ENCODE assay signal across 8 mouse cellular contexts in genomic region chr5:140607001-140607835, GRCm38 (mm10). TPM values are rescaled to one million over a fixed set of nuclear protein-coding genes. Genes with fewer than 3 reads are reported as not detected.
DNase-seq lines count a peak whose midpoint lies in the region; ATAC-seq and TF ChIP-seq lines count a peak whose summit lies in the region.

Gene Lfng, plus strand, starts transcription at chr5:140607320.

- H3K27me3 ChIP-seq in erythroblast, embryonic 14.5 days (ENCODE audit: control insufficient read depth) = peaks cover 91% of the 10 kb centered on the region
- peaks cover 96% of the 10 kb centered on the region for H3K27me3 ChIP-seq in heart, embryonic 13.5 days (replicated peaks)
- H3K27me3 ChIP-seq in liver, embryonic 14.5 days (ENCODE audit: control insufficient read depth, insufficient read depth, low read length) = peaks cover 33% of the 10 kb centered on the region
- peaks cover 12% of the 10 kb centered on the region; the same call in 1 of the 2 replicates for H3K27me3 ChIP-seq in stomach, embryonic 16.5 days (ENCODE audit: control insufficient read depth, insufficient read depth, low read length)

- WGBS in heart, embryonic 13.5 days = under 1% methylated on average over 78 of the region's 91 CpGs
- WGBS in liver, embryonic 14.5 days (ENCODE audit: insufficient replicate concordance) = under 1% methylated on average over 87 of the region's 91 CpGs
- under 1% methylated on average over 86 of the region's 91 CpGs for WGBS in stomach, embryonic 16.5 days

- peaks cover 79% of the 10 kb centered on the region for H3K4me1 ChIP-seq in erythroblast, embryonic 14.5 days (ENCODE audit: control insufficient read depth)
- peaks cover 62% of the 10 kb centered on the region for H3K4me1 ChIP-seq in heart, embryonic 13.5 days
- H3K4me1 ChIP-seq in liver, embryonic 14.5 days (replicated peaks; ENCODE audit: control insufficient read depth in 2 of 2, insufficient read depth in 2 of 2, low read length in 1 of 2) = peaks cover 24 to 31% of the 10 kb centered on the region in 2 experiments
- H3K4me1 ChIP-seq in stomach, embryonic 16.5 days (ENCODE audit: control insufficient read depth, insufficient read depth, low read length) = peaks cover 48% of the 10 kb centered on the region

- H3K9me3 ChIP-seq in erythroblast, embryonic 14.5 days (ENCODE audit: control insufficient read depth, low read length) = peaks cover 9% of the 10 kb centered on the region; the same call in 1 of the 2 replicates
- H3K9me3 ChIP-seq in heart, embryonic 13.5 days = no peaks in the 10 kb centered on the region
- no peaks in the 10 kb centered on the region for H3K9me3 ChIP-seq in liver, embryonic 14.5 days (ENCODE audit: control insufficient read depth, low read length)
- H3K9me3 ChIP-seq in stomach, embryonic 16.5 days (replicated peaks; ENCODE audit: control insufficient read depth, low read length) = no peaks in the 10 kb centered on the region

- peak; percentile 42; the same call in 1 of the 2 replicates for ATAC-seq in heart, embryonic 13.5 days (ENCODE audit: extremely low read depth, insufficient number of reproducible peaks, low FRiP score, low TSS enrichment)
- ATAC-seq in liver, embryonic 14.5 days (ENCODE audit: insufficient read depth) = peak; percentile 90
- peak; percentile 68 for ATAC-seq in stomach, embryonic 16.5 days (ENCODE audit: insufficient read depth, low FRiP score)

- H3K27ac ChIP-seq in heart, embryonic 13.5 days (replicated peaks) = no peak within 1 kb of the TSS; the same call in 1 of the 2 replicates
- H3K27ac ChIP-seq in liver, embryonic 14.5 days = peak within 1 kb of the TSS; percentile 45
- H3K27ac ChIP-seq in stomach, embryonic 16.5 days (ENCODE audit: low read length) = peak within 1 kb of the TSS; percentile 99

- H3K9ac ChIP-seq in heart, embryonic 13.5 days = peak within 1 kb of the TSS; percentile 79
- H3K9ac ChIP-seq in liver, embryonic 14.5 days (replicated peaks) = peak within 1 kb of the TSS; percentile 84
- peak within 1 kb of the TSS; percentile 82 for H3K9ac ChIP-seq in stomach, embryonic 16.5 days (ENCODE audit: low read length)

- peak within 1 kb of the TSS; percentile 75 for H3K4me2 ChIP-seq in heart, embryonic 13.5 days
- peak within 1 kb of the TSS; percentile 83 for H3K4me2 ChIP-seq in liver, embryonic 14.5 days (ENCODE audit: low read depth)
- H3K4me2 ChIP-seq in stomach, embryonic 16.5 days (ENCODE audit: low read depth, low read length) = peak within 1 kb of the TSS; percentile 61

- peak within 1 kb of the TSS; percentile 83 for H3K4me3 ChIP-seq in erythroblast, embryonic 14.5 days (replicated peaks)
- peak within 1 kb of the TSS; percentile 56 for H3K4me3 ChIP-seq in heart, embryonic 13.5 days
- peak within 1 kb of the TSS; percentile 77 to 82 for H3K4me3 ChIP-seq in liver, embryonic 14.5 days (ENCODE audit: insufficient read depth in 1 of 2, low read depth in 2 of 2, low read length in 2 of 2)
- H3K4me3 ChIP-seq in stomach, embryonic 16.5 days (replicated peaks; ENCODE audit: low read length) = peak within 1 kb of the TSS; percentile 63

- DNase-seq in CD4-positive helper T cell, adult 2 months (ENCODE audit: low read depth, low spot score) = peak; percentile 87
- DNase-seq in brain, adult 2 months (ENCODE audit: low read depth, low spot score) = peak; percentile 63
- peak; percentile 95 for DNase-seq in kidney, postnatal 10 days
- peak; percentile 84 to 90 (median 86) for DNase-seq in liver, embryonic 14.5 days (ENCODE audit: low read depth in 3 of 3, low spot score in 3 of 3)
- peak; percentile 93 for DNase-seq in neural tube, embryonic 10.5 days (ENCODE audit: extremely low spot score, low spot score)

- H3K36me3 ChIP-seq in erythroblast, embryonic 14.5 days (ENCODE audit: control insufficient read depth) = peaks cover 28% of the 10 kb centered on the region
- no peaks in the 10 kb centered on the region for H3K36me3 ChIP-seq in heart, embryonic 13.5 days
- H3K36me3 ChIP-seq in liver, embryonic 14.5 days (replicated peaks; ENCODE audit: control insufficient read depth, insufficient read depth, low read depth) = no peaks in the 10 kb centered on the region; the same call in 1 of the 2 replicates
- no peaks in the 10 kb centered on the region for H3K36me3 ChIP-seq in stomach, embryonic 16.5 days (ENCODE audit: control insufficient read depth, insufficient read depth, low read length)

- 0 out of 2 replicates have a peak, but pooled peaks have one; percentile 30 for TF ChIP-seq EP300 in liver, embryonic 14.5 days (IDR thresholded peaks at IDR 0.05; ENCODE audit: low read depth)

- TF ChIP-seq CTCF in liver, embryonic 14.5 days (IDR thresholded peaks at IDR 0.05; ENCODE audit: low read depth) = peak; percentile 31

RNA-seq across cellular contexts. Expression of gene Lfng, which starts in this region (rescaled TPM):
- 2.6 and 3.7 TPM in 2 replicates for polyA plus RNA-seq in erythroblast, embryonic 14.5 days (2012)
- polyA plus RNA-seq in heart, embryonic 13.5 days (2015; fragmentation: Nextera tagmentation; extraction: Ambion mirVana) = 3.3 and 3.5 TPM in 2 replicates
- polyA plus RNA-seq in liver, embryonic 14.5 days (2012; rRNA removed) = 12.1 and 15.8 TPM in 2 replicates
- polyA plus RNA-seq in liver, embryonic 14.5 days (2014; fragmentation: Nextera tagmentation; extraction: Ambion mirVana) = 9.9 and 11.4 TPM in 2 replicates
- 21.5 and 21.6 TPM in 2 replicates for polyA plus RNA-seq in stomach, embryonic 16.5 days (2015; fragmentation: Nextera tagmentation; extraction: Ambion mirVana)
